Mouse (Mus musculus): ENCODE data around the gene Tbc1d24. TPM values are rescaled to one million over a fixed set of nuclear protein-coding genes. Genes with fewer than 3 reads are reported as not detected.

Tbc1d24 gene
- total and polyA plus RNA-seq, 2 experiments from 2014 or later = 22.8 to 145 TPM

GRCm38 (mm10) chr17:24223513-24223912 lies 18.2 kb upstream of the Tbc1d24 start:
- no peak for ATAC-seq

GRCm38 (mm10) chr17:24222653-24223052 lies 17.3 kb upstream of the Tbc1d24 start:
- DNase-seq (ENCODE audit: low spot score) (no peak), ATAC-seq (no peak)
- WGBS = 79% methylated on average over 6 of the region's 6 CpGs
- Histone ChIP-seq H3K4me1 (ENCODE audit: insufficient read depth, low read length) (peaks cover 10% of the 10 kb centered on the region), H3K9me3 (ENCODE audit: low read length) (no peaks in the 10 kb centered on the region), H3K4me2 (ENCODE audit: low read depth, low read length) (no peak overlapping the region), H3K36me3 (ENCODE audit: insufficient read depth, low read length) (peaks cover 33% of the 10 kb centered on the region), H3K4me3 (ENCODE audit: low read length) (no peak overlapping the region), H3K27ac (no peak overlapping the region), H3K9ac (replicated peaks; ENCODE audit: low read length) (no peak overlapping the region), H3K27me3 (ENCODE audit: insufficient read depth, low read length) (no peaks in the 10 kb centered on the region)
- TF ChIP-seq CTCF (IDR thresholded peaks at IDR 0.05; ENCODE audit: low read depth) = no peak

More at GRCm38 (mm10) chr17:24223513-24223912, 18.2 kb upstream of the Tbc1d24 start:
- Histone ChIP-seq H3K27ac (no peak overlapping the region), H3K4me3 (ENCODE audit: low read length) (no peak overlapping the region), H3K4me2 (ENCODE audit: low read depth, low read length) (no peak overlapping the region), H3K27me3 (ENCODE audit: insufficient read depth, low read length) (no peaks in the 10 kb centered on the region), H3K4me1 (ENCODE audit: insufficient read depth, low read length) (peaks cover 10% of the 10 kb centered on the region), H3K36me3 (ENCODE audit: insufficient read depth, low read length) (peaks cover 42% of the 10 kb centered on the region), H3K9ac (replicated peaks; ENCODE audit: low read length) (no peak overlapping the region), H3K9me3 (ENCODE audit: low read length) (no peaks in the 10 kb centered on the region)
- DNase-seq (ENCODE audit: low spot score) = no peak
- WGBS = 89% methylated on average over 5 of the region's 5 CpGs
- no peak for TF ChIP-seq CTCF (IDR thresholded peaks at IDR 0.05; ENCODE audit: low read depth)

- TF ChIP-seq CTCF (IDR thresholded peaks at IDR 0.05; ENCODE audit: low read depth) = no peak
- peaks cover 21% of the 10 kb centered on the region for H3K36me3 ChIP-seq (ENCODE audit: insufficient read depth, low read length)
- no peaks in the 10 kb centered on the region for H3K9me3 ChIP-seq (ENCODE audit: low read length)
- peak; percentile 95 for ATAC-seq
- H3K4me1 ChIP-seq (ENCODE audit: insufficient read depth, low read length) = peaks cover 10% of the 10 kb centered on the region
- peak; percentile 95 for DNase-seq (ENCODE audit: low spot score)
- 5% methylated on average over 41 of the region's 41 CpGs for WGBS
- peak within 1 kb of the TSS; percentile 83 for H3K4me2 ChIP-seq (ENCODE audit: low read depth, low read length)
- peak within 1 kb of the TSS; percentile 70 for H3K27ac ChIP-seq
- peak within 1 kb of the TSS; percentile 68 for H3K4me3 ChIP-seq (ENCODE audit: low read length)
- peak within 1 kb of the TSS; percentile 64 for H3K9ac ChIP-seq (replicated peaks; ENCODE audit: low read length)
- no peaks in the 10 kb centered on the region for H3K27me3 ChIP-seq (ENCODE audit: insufficient read depth, low read length)
These were observed 15.4 kb upstream of the Tbc1d24 start, which contains the start of gene Tedc2 for GRCm38 (mm10) chr17:24220435-24221411. Tedc2 (minus strand) TSS chr17:24220851.

- ATAC-seq = no peak
These were observed 11.5 kb upstream of the Tbc1d24 start for GRCm38 (mm10) chr17:24216836-24217235.

GRCm38 (mm10) chr17:24213186-24213585 lies 7.8 kb upstream of the Tbc1d24 start:
- H3K4me1 ChIP-seq (ENCODE audit: insufficient read depth, low read length) = peaks cover 34% of the 10 kb centered on the region
- no peak overlapping the region for H3K9ac ChIP-seq (replicated peaks; ENCODE audit: low read length)
- H3K27ac ChIP-seq = no peak overlapping the region
- WGBS = 80% methylated on average over 6 of the region's 6 CpGs
- H3K4me2 ChIP-seq (ENCODE audit: low read depth, low read length) = no peak overlapping the region
- no peak overlapping the region for H3K4me3 ChIP-seq (ENCODE audit: low read length)
- H3K27me3 ChIP-seq (ENCODE audit: insufficient read depth, low read length) = no peaks in the 10 kb centered on the region
- H3K9me3 ChIP-seq (ENCODE audit: low read length) = no peaks in the 10 kb centered on the region
- peaks cover 7% of the 10 kb centered on the region; the same call in 1 of the 2 replicates for H3K36me3 ChIP-seq (ENCODE audit: insufficient read depth, low read length)
- TF ChIP-seq CTCF (IDR thresholded peaks at IDR 0.05; ENCODE audit: low read depth) = no peak
- DNase-seq (ENCODE audit: low spot score) = no peak
- ATAC-seq = no peak

More at GRCm38 (mm10) chr17:24216836-24217235, 11.5 kb upstream of the Tbc1d24 start:
- Histone ChIP-seq H3K4me3 (ENCODE audit: low read length) (no peak overlapping the region), H3K27me3 (ENCODE audit: insufficient read depth, low read length) (no peaks in the 10 kb centered on the region), H3K9ac (replicated peaks; ENCODE audit: low read length) (no peak overlapping the region), H3K4me1 (ENCODE audit: insufficient read depth, low read length) (peaks cover 14% of the 10 kb centered on the region), H3K27ac (no peak overlapping the region), H3K36me3 (ENCODE audit: insufficient read depth, low read length) (peaks cover 7% of the 10 kb centered on the region; the same call in 1 of the 2 replicates), H3K4me2 (ENCODE audit: low read depth, low read length) (no peak overlapping the region), H3K9me3 (ENCODE audit: low read length) (no peaks in the 10 kb centered on the region)
- WGBS = 59% methylated on average over 4 of the region's 4 CpGs
- DNase-seq (ENCODE audit: low spot score) = no peak
- TF ChIP-seq CTCF (IDR thresholded peaks at IDR 0.05; ENCODE audit: low read depth) = no peak

- peaks cover 41% of the 10 kb centered on the region for H3K4me1 ChIP-seq (ENCODE audit: insufficient read depth, low read length)
- no peaks in the 10 kb centered on the region for H3K9me3 ChIP-seq (ENCODE audit: low read length)
- WGBS = 31% methylated on average over 5 of the region's 5 CpGs
- H3K9ac ChIP-seq (replicated peaks; ENCODE audit: low read length) = no peak overlapping the region
- DNase-seq (ENCODE audit: low spot score) = no peak
- peak; percentile 70 for TF ChIP-seq CTCF (IDR thresholded peaks at IDR 0.05; ENCODE audit: low read depth)
- H3K36me3 ChIP-seq (ENCODE audit: insufficient read depth, low read length) = peaks cover 7% of the 10 kb centered on the region; the same call in 1 of the 2 replicates
- 0 out of 2 replicates have a peak overlapping the region, but pooled peaks have one; percentile 1 for H3K27ac ChIP-seq
- H3K4me3 ChIP-seq (ENCODE audit: low read length) = peak overlapping the region; percentile 49
- H3K27me3 ChIP-seq (ENCODE audit: insufficient read depth, low read length) = no peaks in the 10 kb centered on the region
- ATAC-seq = no peak; the same call in 1 of the 2 replicates
- H3K4me2 ChIP-seq (ENCODE audit: low read depth, low read length) = peak overlapping the region; percentile 94
These were observed 7.2 kb upstream of the Tbc1d24 start for GRCm38 (mm10) chr17:24212441-24213018.

Data from hindbrain, postnatal 0 days (tissue).